8 mouse cellular contexts compared by ENCODE assay signal in genomic region chrX:17571271-17571620, GRCm38 (mm10). TPM values are rescaled to one million over a fixed set of nuclear protein-coding genes. Genes with fewer than 3 reads are reported as not detected.
DNase-seq lines count a peak whose midpoint lies in the region; ATAC-seq and TF ChIP-seq lines count a peak whose summit lies in the region.

No protein-coding gene starts in this region.

- TF ChIP-seq POLR2A in cortical plate, adult 2 months (IDR thresholded peaks at IDR 0.05; ENCODE audit: extremely low read depth, insufficient read depth, low read length), result no peak

- H3K27me3 ChIP-seq in kidney, postnatal 0 days (ENCODE audit: insufficient read depth, low read length), result no peaks in the 10 kb centered on the region
- no peaks in the 10 kb centered on the region for H3K27me3 ChIP-seq in hindbrain, embryonic 15.5 days
- H3K27me3 ChIP-seq in midbrain, postnatal 0 days (ENCODE audit: insufficient read depth, low read length), result no peaks in the 10 kb centered on the region

- WGBS in kidney, postnatal 0 days, result 30% methylated on average over 10 of the region's 10 CpGs
- 21% methylated on average over 10 of the region's 10 CpGs for WGBS in hindbrain, embryonic 15.5 days
- WGBS in midbrain, postnatal 0 days, result 14% methylated on average over 10 of the region's 10 CpGs

- peak overlapping the region; percentile 59 for H3K9ac ChIP-seq in kidney, postnatal 0 days (ENCODE audit: low read depth, low read length)
- peak overlapping the region; percentile 60; the same call in 1 of the 2 replicates for H3K9ac ChIP-seq in hindbrain, embryonic 15.5 days
- peak overlapping the region; percentile 64 for H3K9ac ChIP-seq in midbrain, postnatal 0 days (replicated peaks; ENCODE audit: low read length, poor library complexity, severe bottlenecking)

- H3K4me1 ChIP-seq in kidney, postnatal 0 days (replicated peaks; ENCODE audit: insufficient read depth, low read length), result no peaks in the 10 kb centered on the region
- H3K4me1 ChIP-seq in cortical plate, adult 2 months (ENCODE audit: control insufficient read depth, insufficient read depth, low read length), result no peaks in the 10 kb centered on the region
- 0 out of 2 replicates have a peak, but pooled peaks cover 3% of the 10 kb centered on the region for H3K4me1 ChIP-seq in hindbrain, embryonic 15.5 days (replicated peaks)
- no peaks in the 10 kb centered on the region for H3K4me1 ChIP-seq in midbrain, postnatal 0 days (ENCODE audit: insufficient read depth, low read length)

- no peaks in the 10 kb centered on the region for H3K36me3 ChIP-seq in kidney, postnatal 0 days (ENCODE audit: insufficient read depth, low read length)
- no peaks in the 10 kb centered on the region for H3K36me3 ChIP-seq in hindbrain, embryonic 15.5 days
- H3K36me3 ChIP-seq in midbrain, postnatal 0 days (ENCODE audit: insufficient read depth, low read length), result no peaks in the 10 kb centered on the region

- peak overlapping the region; percentile 50 for H3K4me2 ChIP-seq in kidney, postnatal 0 days (ENCODE audit: low read length)
- peak overlapping the region; percentile 54 for H3K4me2 ChIP-seq in hindbrain, embryonic 15.5 days
- H3K4me2 ChIP-seq in midbrain, postnatal 0 days (ENCODE audit: low read depth, low read length, poor library complexity, severe bottlenecking), result peak overlapping the region; percentile 50

- no peaks in the 10 kb centered on the region for H3K9me3 ChIP-seq in kidney, postnatal 0 days (replicated peaks; ENCODE audit: low read length)
- H3K9me3 ChIP-seq in hindbrain, embryonic 15.5 days, result no peaks in the 10 kb centered on the region
- no peaks in the 10 kb centered on the region for H3K9me3 ChIP-seq in midbrain, postnatal 0 days (ENCODE audit: low read length)

- peak overlapping the region; percentile 44 for H3K4me3 ChIP-seq in kidney, postnatal 0 days (replicated peaks; ENCODE audit: low read depth, low read length)
- H3K4me3 ChIP-seq in cortical plate, adult 2 months (ENCODE audit: insufficient read depth, low read length), result peak overlapping the region; percentile 63
- H3K4me3 ChIP-seq in hindbrain, embryonic 15.5 days, result peak overlapping the region; percentile 48
- peak overlapping the region; percentile 40 for H3K4me3 ChIP-seq in midbrain, postnatal 0 days (ENCODE audit: low read depth, low read length)

- ATAC-seq in kidney, postnatal 0 days (replicated peaks; ENCODE audit: low FRiP score, low read depth), result no peak
- ATAC-seq in hindbrain, embryonic 15.5 days (ENCODE audit: low FRiP score, low read depth), result no peak
- no peak for ATAC-seq in midbrain, postnatal 0 days (ENCODE audit: low FRiP score)

- no peak for TF ChIP-seq CTCF in kidney, postnatal 0 days (IDR thresholded peaks at IDR 0.05; ENCODE audit: low read depth)
- TF ChIP-seq CTCF in cortical plate, adult 2 months (IDR thresholded peaks at IDR 0.05; ENCODE audit: extremely low read depth, insufficient read depth, low read length), result no peak
- TF ChIP-seq CTCF in midbrain, postnatal 0 days (IDR thresholded peaks at IDR 0.05), result no peak

- H3K27ac ChIP-seq in kidney, postnatal 0 days, result peak overlapping the region; percentile 92
- peak overlapping the region; percentile 98 for H3K27ac ChIP-seq in cortical plate, adult 2 months (ENCODE audit: insufficient read depth, low read length)
- H3K27ac ChIP-seq in hindbrain, embryonic 15.5 days (replicated peaks), result peak overlapping the region; percentile 91
- H3K27ac ChIP-seq in midbrain, postnatal 0 days (ENCODE audit: low read depth, low read length), result peak overlapping the region; percentile 93

- no peak for DNase-seq in kidney, postnatal 0 days (ENCODE audit: low spot score)
- DNase-seq in kidney, postnatal 10 days, result no peak
- DNase-seq in midbrain, postnatal 0 days (ENCODE audit: low spot score), result peak; percentile 40
- no peak for DNase-seq in frontal cortex, postnatal 25 days (ENCODE audit: low spot score in 2 of 2)
- DNase-seq in adrenal gland, postnatal 25 days, result no peak
- DNase-seq in frontal cortex, postnatal 10 days (ENCODE audit: low spot score in 2 of 2), result no peak

RNA-seq across cellular contexts. Expression of gene Fundc1, which starts 0.9 kb away (rescaled TPM):
- 68.5 and 69.8 TPM in 2 replicates for polyA plus RNA-seq in kidney, postnatal 0 days (2015; fragmentation: Nextera tagmentation; extraction: Ambion mirVana)
- 36.6 and 37.1 TPM in 2 replicates for polyA plus RNA-seq in cortical plate, adult 2 months (2012; rRNA removed)
- polyA plus RNA-seq in hindbrain, embryonic 15.5 days (2015; fragmentation: Nextera tagmentation; extraction: Ambion mirVana), result 55.1 and 58.6 TPM in 2 replicates
- total RNA-seq in midbrain, postnatal 0 days (2014; rRNA removed), result 37.5 and 43.2 TPM in 2 replicates
- 50.9 and 52.5 TPM in 2 replicates for polyA plus RNA-seq in midbrain, postnatal 0 days (2015; fragmentation: Nextera tagmentation; extraction: Ambion mirVana)
- 63.2 and 68.6 TPM in 2 replicates for total RNA-seq in adrenal gland, postnatal 25 days (2021)
